Mouse (Mus musculus) liver, embryonic 14.5 days (tissue): ENCODE data around the gene Vps26a.

Experiments used
- CTCF ChIP-seq: IDR thresholded peaks from 2 replicates; pipeline ENCODE4 v1.5.1; 2016; ENCODE audit warnings: antibody characterized with exemption, low read depth, control low read depth
- EP300 ChIP-seq: IDR thresholded peaks from 2 replicates; pipeline ENCODE4 v1.6.1; 2016; ENCODE audit warnings: antibody characterized with exemption, low read depth

DNA sequence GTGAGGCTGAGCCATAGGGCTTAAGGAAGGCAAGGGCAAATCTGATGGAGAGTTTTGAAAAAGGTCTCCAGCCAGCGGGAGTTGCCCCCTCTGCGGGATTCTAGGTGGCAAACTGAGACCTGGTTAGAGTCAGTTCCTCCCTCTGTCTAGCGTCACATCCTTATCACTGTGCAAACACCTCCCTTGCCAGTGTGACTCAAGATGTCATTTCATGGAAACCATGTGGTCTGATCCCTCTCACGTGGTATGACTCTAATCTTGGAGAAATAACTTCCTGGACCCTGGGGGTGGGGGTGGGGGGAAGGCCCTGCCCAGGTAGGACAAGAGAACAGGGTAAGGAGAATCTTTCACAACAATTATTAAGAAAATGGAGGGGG, 73.0 kb downstream of the Vps26a start:
- TF ChIP-seq CTCF = no peak
- TF ChIP-seq EP300 = no peak
